In genomic region chr8:128092826-128093225, GRCm38 (mm10) we compare ENCODE assay signal across 14 mouse cellular contexts.
DNase-seq lines count a peak whose midpoint lies in the region; ATAC-seq and TF ChIP-seq lines count a peak whose summit lies in the region.
"Had no signal": no experiment of that assay in that cellular context is flagged by ENCODE, and none has a peak within 500 bp of the region (broad histone marks: within the 10 kb centered on the region; RNA-seq: fewer than 3 reads in every experiment).

No protein-coding gene starts in this region.

- no peaks in the 10 kb centered on the region; the same call in 1 of the 2 replicates for H3K9me3 ChIP-seq in heart, embryonic 11.5 days (replicated peaks; ENCODE audit: control insufficient read depth, low read length)
- H3K9me3 ChIP-seq in midbrain, postnatal 0 days (ENCODE audit: low read length): no peaks in the 10 kb centered on the region
- H3K9me3 ChIP-seq: limb, embryonic 15.5 days; stomach, embryonic 15.5 days had no signal

- no peaks in the 10 kb centered on the region for H3K27me3 ChIP-seq in heart, embryonic 11.5 days (ENCODE audit: control insufficient read depth, insufficient read depth, low read length)
- no peaks in the 10 kb centered on the region for H3K27me3 ChIP-seq in midbrain, postnatal 0 days (ENCODE audit: insufficient read depth, low read length)
- H3K27me3 ChIP-seq: CH12.LX; limb, embryonic 15.5 days; stomach, embryonic 15.5 days had no signal

- TF ChIP-seq CTCF in midbrain, postnatal 0 days (IDR thresholded peaks at IDR 0.05): no peak

- no peak overlapping the region for H3K27ac ChIP-seq in heart, embryonic 11.5 days (ENCODE audit: low read depth, low read length)
- no peak overlapping the region for H3K27ac ChIP-seq in midbrain, postnatal 0 days (ENCODE audit: low read depth, low read length)
- H3K27ac ChIP-seq: kidney, postnatal 0 days; limb, embryonic 15.5 days; stomach, embryonic 15.5 days had no signal

- H3K36me3 ChIP-seq in heart, embryonic 11.5 days (ENCODE audit: control insufficient read depth, insufficient read depth, low read length): no peaks in the 10 kb centered on the region
- H3K36me3 ChIP-seq in midbrain, postnatal 0 days (ENCODE audit: insufficient read depth, low read length): no peaks in the 10 kb centered on the region
- H3K36me3 ChIP-seq: limb, embryonic 15.5 days; stomach, embryonic 15.5 days had no signal

- no peak for ATAC-seq in heart, embryonic 11.5 days (replicated peaks; ENCODE audit: insufficient number of reproducible peaks, low FRiP score, low TSS enrichment)
- no peak for ATAC-seq in midbrain, postnatal 0 days (ENCODE audit: low FRiP score)

- H3K4me3 ChIP-seq in heart, embryonic 11.5 days (ENCODE audit: low read depth, low read length): no peak overlapping the region
- H3K4me3 ChIP-seq in midbrain, postnatal 0 days (ENCODE audit: low read depth, low read length): no peak overlapping the region
- H3K4me3 ChIP-seq: limb, embryonic 15.5 days; stomach, embryonic 15.5 days had no signal

- H3K4me2 ChIP-seq in heart, embryonic 11.5 days: no peak overlapping the region
- H3K4me2 ChIP-seq in midbrain, postnatal 0 days (ENCODE audit: low read depth, low read length, poor library complexity, severe bottlenecking): no peak overlapping the region
- H3K4me2 ChIP-seq: limb, embryonic 15.5 days; stomach, embryonic 15.5 days had no signal

- H3K9ac ChIP-seq in heart, embryonic 11.5 days (ENCODE audit: low read depth, low read length): no peak overlapping the region
- no peak overlapping the region for H3K9ac ChIP-seq in midbrain, postnatal 0 days (replicated peaks; ENCODE audit: low read length, poor library complexity, severe bottlenecking)
- H3K9ac ChIP-seq: limb, embryonic 15.5 days; stomach, embryonic 15.5 days had no signal

- intact Hi-C loops in heart, postnatal 14 days (cut with DNase I): no loop called here

- peak; percentile 55 to 74 for DNase-seq in heart, adult 18-20 months
- peak; percentile 32 to 38 for DNase-seq in right cerebral cortex, postnatal 10 days (ENCODE audit: low spot score in 2 of 2)
- no peak for DNase-seq in right cerebral cortex, postnatal 25 days
- DNase-seq in heart, postnatal 14 days: peak; percentile 23 to 58
- DNase-seq in layer of hippocampus, postnatal 36 days: peak; percentile 38 to 39
- no peak for DNase-seq in midbrain, postnatal 0 days (ENCODE audit: low spot score)
- no peak for DNase-seq in cerebellum, postnatal 10 days
- DNase-seq: cerebellum, adult 18-20 months; retina, postnatal 1 day had no signal

- H3K4me1 ChIP-seq in heart, embryonic 11.5 days (ENCODE audit: control insufficient read depth, insufficient read depth, low read length): no peaks in the 10 kb centered on the region
- no peaks in the 10 kb centered on the region for H3K4me1 ChIP-seq in midbrain, postnatal 0 days (ENCODE audit: insufficient read depth, low read length)
- H3K4me1 ChIP-seq: limb, embryonic 15.5 days; stomach, embryonic 15.5 days had no signal

- WGBS in heart, embryonic 11.5 days (ENCODE audit: insufficient replicate concordance): 83% methylated on average over 7 of the region's 7 CpGs
- 84% methylated on average over 7 of the region's 7 CpGs for WGBS in midbrain, postnatal 0 days

Comparison
In these comparisons a context has a peak if more than half of its experiments do, and no peak if none do; other contexts are left out.
1. DNase-seq: peak in heart, adult 18-20 months (2 of 2), right cerebral cortex, postnatal 10 days (2 of 2), heart, postnatal 14 days (2 of 2) and layer of hippocampus, postnatal 36 days (2 of 2); none in right cerebral cortex, postnatal 25 days (single experiment), midbrain, postnatal 0 days (single experiment) and cerebellum, postnatal 10 days (0 of 2).